In the genomic region with DNA sequence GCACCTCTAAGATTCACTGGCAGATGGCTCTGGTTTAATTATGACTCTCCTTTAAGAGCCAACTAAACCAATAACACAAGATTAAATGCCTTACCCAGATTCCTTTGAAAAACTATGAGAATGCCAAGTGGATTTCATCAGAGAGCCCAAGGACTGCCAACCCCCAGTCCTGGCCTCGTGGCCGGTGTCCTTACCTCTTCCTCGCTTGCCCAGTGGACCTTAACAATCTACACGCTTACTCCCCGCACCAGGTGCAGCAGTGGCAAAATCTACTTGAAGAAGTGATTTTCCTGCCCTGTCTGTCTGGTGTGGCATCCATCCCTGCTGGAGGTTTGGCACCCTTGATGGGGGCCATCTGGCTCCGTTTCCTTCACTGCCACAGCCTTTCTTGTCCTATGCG, we compare ENCODE assay signal across 15 mouse cellular contexts. TPM values are rescaled to one million over a fixed set of nuclear protein-coding genes. Genes with fewer than 3 reads are reported as not detected.
A peak's percentile ranks its signal among the peaks of the same experiment; 100 is the strongest.
DNase-seq lines count a peak whose midpoint lies in the region; ATAC-seq and TF ChIP-seq lines count a peak whose summit lies in the region.
"Had no signal": no experiment of that assay in that cellular context is flagged by ENCODE, and none has a peak within 500 bp of the region (broad histone marks: within the 10 kb centered on the region; RNA-seq: fewer than 3 reads in every experiment).

No protein-coding gene starts in this region.

- TF ChIP-seq POLR2A in embryonic fibroblast, embryonic 13.5 days (IDR thresholded peaks at IDR 0.05; ENCODE audit: low read depth, low read length): no peak
- no peak for TF ChIP-seq POLR2A in thymus, adult 2 months (IDR thresholded peaks at IDR 0.05; ENCODE audit: control insufficient read depth, extremely low read depth, insufficient read depth, low read length, poor library complexity)

- H3K9me3 ChIP-seq in heart, embryonic 15.5 days (replicated peaks): no peaks in the 10 kb centered on the region
- H3K9me3 ChIP-seq: hindbrain, embryonic 13.5 days; megakaryocyte, embryonic 14.5 days; neural tube, embryonic 12.5 days had no signal

- no peak overlapping the region for H3K4me3 ChIP-seq in heart, embryonic 15.5 days
- no peak overlapping the region for H3K4me3 ChIP-seq in embryonic fibroblast, embryonic 13.5 days (ENCODE audit: insufficient read depth, low read length)
- no peak overlapping the region for H3K4me3 ChIP-seq in thymus, adult 2 months (ENCODE audit: control insufficient read depth, insufficient read depth, low read length)
- H3K4me3 ChIP-seq: hindbrain, embryonic 13.5 days; megakaryocyte, embryonic 14.5 days; neural tube, embryonic 12.5 days had no signal

- in situ Hi-C loops in Patski (cut with MboI; ENCODE audit: low pct_unique_long_range_greater_than_20kb): no loop called here

- WGBS in heart, embryonic 15.5 days: 72% methylated on average over 7 of the region's 7 CpGs
- WGBS in thymus, adult 2 months: 95% methylated on average over 7 of the region's 7 CpGs

- peaks cover 71% of the 10 kb centered on the region for H3K4me1 ChIP-seq in heart, embryonic 15.5 days (replicated peaks)
- peaks cover 12% of the 10 kb centered on the region for H3K4me1 ChIP-seq in embryonic fibroblast, embryonic 13.5 days (ENCODE audit: control insufficient read depth, insufficient read depth, low read length)
- no peaks in the 10 kb centered on the region for H3K4me1 ChIP-seq in thymus, adult 2 months (replicated peaks; ENCODE audit: control insufficient read depth, insufficient read depth, low read length)

- peak overlapping the region; percentile 52 for H3K27ac ChIP-seq in heart, embryonic 15.5 days
- H3K27ac ChIP-seq in embryonic fibroblast, embryonic 13.5 days (ENCODE audit: insufficient read depth, low read length): 0 out of 2 replicates have a peak overlapping the region, but pooled peaks have one; percentile 10
- no peak overlapping the region for H3K27ac ChIP-seq in thymus, adult 2 months (ENCODE audit: control insufficient read depth, insufficient read depth, low read length)
- H3K27ac ChIP-seq: hindbrain, embryonic 13.5 days; neural tube, embryonic 12.5 days had no signal

- no peak for ATAC-seq in heart, embryonic 15.5 days (replicated peaks; ENCODE audit: insufficient number of reproducible peaks, insufficient read depth, low FRiP score, low read depth)
- peak; percentile 55 for ATAC-seq in Patski
- ATAC-seq: forebrain, embryonic 14.5 days had no signal

- no peak overlapping the region for H3K4me2 ChIP-seq in heart, embryonic 15.5 days
- H3K4me2 ChIP-seq: hindbrain, embryonic 13.5 days; liver, embryonic 11.5 days; neural tube, embryonic 12.5 days had no signal

- CTCF ChIA-PET in Patski (lab: Charles Lee): interaction anchor here (0.7 to 0.8 kb wide), 2 partner anchors 46 to 170 kb away, joined by 3 read pairs; no protein-coding TSS in a partner anchor

- no peak overlapping the region for H3K9ac ChIP-seq in heart, embryonic 15.5 days
- H3K9ac ChIP-seq: hindbrain, embryonic 13.5 days; neural tube, embryonic 12.5 days had no signal

- POLR2A ChIA-PET in Patski (lab: Charles Lee): no interaction called here

- no peaks in the 10 kb centered on the region for H3K27me3 ChIP-seq in heart, embryonic 15.5 days
- H3K27me3 ChIP-seq in Patski: no peaks in the 10 kb centered on the region
- H3K27me3 ChIP-seq in thymus, adult 2 months (ENCODE audit: control insufficient read depth, insufficient read depth, low read length): no peaks in the 10 kb centered on the region
- H3K27me3 ChIP-seq: CH12.LX; hindbrain, embryonic 13.5 days; neural tube, embryonic 12.5 days had no signal

- no peak for DNase-seq in heart, adult 9 months (ENCODE audit: low spot score in 2 of 2)
- no peak for DNase-seq in Patski (ENCODE audit: low read depth, low spot score)
- peak; percentile 39 for DNase-seq in adrenal gland, postnatal 25 days
- no peak for DNase-seq in thymus, adult 2 months
- DNase-seq in urinary bladder, postnatal 25 days (ENCODE audit: low spot score): no peak
- no peak for DNase-seq in layer of hippocampus, postnatal 36 days
- DNase-seq: right cerebral cortex, postnatal 4 days had no signal

- no peak for TF ChIP-seq CTCF in Patski (IDR thresholded peaks at IDR 0.05)
- TF ChIP-seq CTCF in embryonic fibroblast, embryonic 13.5 days (IDR thresholded peaks at IDR 0.05; ENCODE audit: borderline replicate concordance, insufficient read depth, low read length): no peak
- TF ChIP-seq CTCF in thymus, adult 2 months (IDR thresholded peaks at IDR 0.05; ENCODE audit: borderline replicate concordance, control insufficient read depth, extremely low read depth, insufficient read depth, low read length, poor library complexity): no peak

- no peaks in the 10 kb centered on the region for H3K36me3 ChIP-seq in heart, embryonic 15.5 days
- no peaks in the 10 kb centered on the region for H3K36me3 ChIP-seq in thymus, adult 2 months (ENCODE audit: control insufficient read depth, insufficient read depth, low read length)
- H3K36me3 ChIP-seq: hindbrain, embryonic 13.5 days; neural tube, embryonic 12.5 days had no signal

RNA-seq across cellular contexts. Expression of gene Gab1, which starts 53.3 kb away (rescaled TPM):
- 28.4 and 30.6 TPM in 2 replicates for polyA plus RNA-seq in heart, embryonic 15.5 days (2015; fragmentation: Nextera tagmentation; extraction: Ambion mirVana)
- polyA plus RNA-seq in Patski (2021): 30.7 TPM
- 15.4 and 24.9 TPM in 2 replicates for total RNA-seq in adrenal gland, postnatal 25 days (2021)
- 15.5 and 25.4 TPM in 2 replicates for polyA plus RNA-seq in embryonic fibroblast, embryonic 13.5 days (2011; ENCODE audit: insufficient read length, low read depth, missing spikeins)
- polyA plus RNA-seq in thymus, adult 2 months (2012; rRNA removed): 5.6 and 8.9 TPM in 2 replicates
- 10 to 100 TPM; 17.7 to 18.5 TPM for total RNA-seq in layer of hippocampus, postnatal 36 days (2021)
